Mouse (Mus musculus) midbrain, embryonic 14.5 days (tissue): ENCODE data around the gene Brd1. TPM values are rescaled to one million over a fixed set of nuclear protein-coding genes. Genes with fewer than 3 reads are reported as not detected.
A peak's percentile ranks its signal among the peaks of the same experiment; 100 is the strongest.

Experiments used
- ATAC-seq: fragments of 200-750 bp; cut with Nextera tagmentation; 2 replicates; pipeline ENCODE4 v1.8.0; 2017; ENCODE audit warnings: moderate number of reproducible peaks, moderate library complexity; ENCODE audit not compliant: low FRiP score, low TSS enrichment
- DNase-seq: peaks from one replicate; pipeline ENCODE4 v3.0.0-alpha.2; 2015
- H3K27ac ChIP-seq: fragments of 300-500 bp; sonication (generic); replicated peaks from 2 replicates; pipeline ENCODE4 v1.5.1; 2014; ENCODE audit warnings: mild to moderate bottlenecking, low read depth, low read length, moderate library complexity
- H3K27me3 ChIP-seq: fragments of 300-500 bp; sonication (generic); 2 replicates; pipeline ENCODE4 v1.6.1; 2014; ENCODE audit warnings: low read length, control low read depth, mixed read lengths; ENCODE audit not compliant: control insufficient read depth, insufficient read depth
- H3K36me3 ChIP-seq: fragments of 300-500 bp; sonication (generic); 2 replicates; pipeline ENCODE4 v1.6.1; 2014; ENCODE audit warnings: low read length, control low read depth; ENCODE audit not compliant: control insufficient read depth, insufficient read depth
- H3K4me1 ChIP-seq: fragments of 300-500 bp; sonication (generic); 2 replicates; pipeline ENCODE4 v1.6.1; 2014; ENCODE audit warnings: mild to moderate bottlenecking, antibody characterized with exemption, low read length, control low read depth; ENCODE audit not compliant: control insufficient read depth, insufficient read depth
- H3K4me2 ChIP-seq: fragments of 300-500 bp; sonication (generic); 2 replicates; pipeline ENCODE4 v1.6.1; 2014; ENCODE audit warnings: mild to moderate bottlenecking, low read length, moderate library complexity
- H3K4me3 ChIP-seq: fragments of 300-500 bp; sonication (generic); replicated peaks from 2 replicates; pipeline ENCODE4 v1.5.1; 2014; ENCODE audit warnings: low read depth, low read length
- H3K9ac ChIP-seq: fragments of 300-500 bp; sonication (generic); replicated peaks from 2 replicates; pipeline ENCODE4 v1.6.1; 2014; ENCODE audit warnings: mild to moderate bottlenecking, low read length, moderate library complexity
- H3K9me3 ChIP-seq: fragments of 300-500 bp; sonication (generic); 2 replicates; pipeline ENCODE4 v1.6.1; 2016; ENCODE audit warnings: low read length, control low read depth, mixed read lengths; ENCODE audit not compliant: control insufficient read depth
- WGBS: fragments of 180-500 bp; shearing (Covaris S2); extraction: QIAGEN DNeasy Blood & Tissue Kit; methylation state at CpG from one replicate; pipeline ENCODE4 v1.1.7; 2014; 5-methylcytosine and 5-hydroxymethylcytosine counted together
- polyA plus RNA-seq: library from polyadenylated mRNA; unstranded; fragments of >200 nt; fragmentation: Nextera tagmentation; extraction: Ambion mirVana; gene quantifications from 2 replicates; pipeline ENCODE4 v1.2.1, GENCODE M21; 2014

Brd1 gene
- polyA plus RNA-seq, 1 experiment from 2014 or later, result 30.5 TPM

DNA sequence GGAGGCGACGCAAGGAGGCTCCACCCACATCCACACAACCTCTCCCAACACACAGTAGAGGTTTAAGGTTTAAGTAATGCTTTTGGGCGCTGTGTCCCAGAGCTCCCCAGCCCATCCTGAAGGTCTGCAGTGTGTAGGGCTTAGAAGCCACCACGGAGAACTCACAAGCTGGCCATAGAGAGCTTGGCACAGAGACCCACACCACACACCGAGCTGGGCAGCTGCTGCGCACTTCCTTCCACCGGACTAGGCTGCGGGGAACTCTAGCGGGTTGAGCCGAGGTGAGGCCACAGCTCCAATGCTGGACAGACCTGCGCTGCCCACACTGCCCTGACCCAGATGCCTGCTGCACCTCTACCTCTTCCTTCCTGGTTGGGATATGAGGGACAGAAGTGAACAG lies 71.0 kb downstream of the Brd1 start:
- Histone ChIP-seq H3K9ac (no peak overlapping the region), H3K4me3 (no peak overlapping the region), H3K4me2 (no peak overlapping the region), H3K9me3 (no peaks in the 10 kb centered on the region), H3K36me3 (no peaks in the 10 kb centered on the region), H3K27me3 (0 out of 2 replicates have a peak, but pooled peaks cover 8% of the 10 kb centered on the region), H3K27ac (no peak overlapping the region), H3K4me1 (no peaks in the 10 kb centered on the region)
- WGBS, result 32% methylated on average over 11 of the region's 11 CpGs
- no peak for DNase-seq
- no peak for ATAC-seq

DNA sequence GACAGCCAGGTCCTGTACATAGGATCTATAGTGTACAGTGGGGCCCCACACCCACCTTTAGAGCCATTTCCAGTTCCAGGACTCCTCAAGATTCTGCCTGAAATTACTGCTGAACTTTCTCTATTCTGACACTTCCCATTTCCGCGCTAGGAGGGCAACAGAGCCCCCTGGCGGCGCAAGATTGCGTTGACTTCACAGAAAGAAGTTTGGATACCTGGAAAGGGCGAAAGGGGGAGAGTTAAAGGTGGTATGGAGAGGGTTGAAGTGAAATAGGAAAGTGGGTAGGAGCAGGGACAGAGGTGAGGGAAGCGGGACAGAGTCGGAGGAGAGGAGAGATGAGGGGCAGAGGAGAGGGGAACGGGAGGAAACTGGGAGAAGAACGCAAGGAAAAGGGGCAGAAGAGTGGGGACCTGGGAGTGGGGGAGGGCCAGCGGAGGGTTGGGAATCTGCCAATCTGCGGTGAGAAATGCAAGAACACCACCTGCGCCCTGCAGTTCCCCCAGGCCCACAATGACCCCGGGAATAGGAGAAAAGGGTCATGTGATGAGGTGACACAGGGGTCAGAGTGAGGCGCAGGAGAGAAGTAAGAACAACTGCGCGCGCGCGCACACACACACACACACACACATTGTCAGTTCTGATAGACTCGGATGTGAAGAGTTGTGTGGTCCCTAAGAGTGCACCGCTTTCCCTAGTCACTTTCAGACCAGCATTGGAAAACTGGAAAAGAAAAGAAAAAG lies 71.8 kb downstream of the Brd1 start:
- Histone ChIP-seq H3K9me3 (no peaks in the 10 kb centered on the region), H3K27ac (no peak overlapping the region), H3K4me3 (no peak overlapping the region), H3K36me3 (no peaks in the 10 kb centered on the region), H3K4me1 (no peaks in the 10 kb centered on the region), H3K27me3 (0 out of 2 replicates have a peak, but pooled peaks cover 8% of the 10 kb centered on the region), H3K9ac (no peak overlapping the region), H3K4me2 (peak overlapping the region; percentile 15; the same call in 1 of the 2 replicates)
- 7% methylated on average over 22 of the region's 22 CpGs for WGBS
- no peak for ATAC-seq
- peak; percentile 86 for DNase-seq

DNA sequence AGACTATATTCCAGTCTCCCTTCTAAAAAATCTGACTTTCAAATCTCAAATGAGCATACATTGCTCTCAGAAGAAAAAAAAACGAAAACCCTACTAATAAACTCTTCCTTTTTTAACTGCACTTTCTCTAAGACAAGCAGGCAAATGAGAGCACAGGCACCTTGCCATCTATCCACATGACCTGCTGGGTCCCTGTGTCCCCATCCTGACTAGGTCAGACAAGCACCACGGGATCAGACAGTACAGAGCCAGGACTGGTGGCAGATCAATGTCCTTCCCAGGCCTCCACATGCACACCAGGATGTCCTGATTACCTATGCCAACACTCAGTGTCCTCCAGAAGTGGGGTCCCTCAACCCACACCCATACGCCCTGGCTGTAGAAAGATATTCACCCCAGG lies 72.4 kb downstream of the Brd1 start:
- no peak for DNase-seq
- H3K9me3 ChIP-seq, result no peaks in the 10 kb centered on the region
- no peak overlapping the region for H3K4me2 ChIP-seq
- no peaks in the 10 kb centered on the region for H3K4me1 ChIP-seq
- 0 out of 2 replicates have a peak, but pooled peaks cover 8% of the 10 kb centered on the region for H3K27me3 ChIP-seq
- no peaks in the 10 kb centered on the region for H3K36me3 ChIP-seq
- WGBS, result 64% methylated on average over 3 of the region's 3 CpGs
- H3K4me3 ChIP-seq, result no peak overlapping the region
- no peak for ATAC-seq
- H3K27ac ChIP-seq, result no peak overlapping the region
- H3K9ac ChIP-seq, result no peak overlapping the region

DNA sequence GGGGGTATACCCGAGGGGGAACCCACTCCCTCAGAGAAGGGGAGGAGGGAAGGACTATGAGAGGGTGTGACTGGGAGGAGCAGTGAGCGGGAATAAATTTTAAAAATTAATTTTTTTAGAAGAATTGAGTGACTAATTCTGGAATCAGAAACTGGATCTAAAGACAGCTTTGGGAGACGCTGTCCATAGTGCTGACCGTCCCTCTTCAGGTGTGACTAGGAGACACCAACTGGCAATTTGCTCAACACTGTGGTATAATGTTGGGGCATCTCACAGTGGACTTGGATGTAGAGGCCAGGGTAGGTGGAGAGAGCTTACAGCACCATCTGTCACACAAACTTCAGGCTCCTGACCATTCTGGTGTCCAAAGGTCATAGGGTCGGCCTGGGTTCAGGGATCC lies 82.0 kb downstream of the Brd1 start:
- DNase-seq, result no peak
- 61% methylated on average over 5 of the region's 5 CpGs for WGBS

DNA sequence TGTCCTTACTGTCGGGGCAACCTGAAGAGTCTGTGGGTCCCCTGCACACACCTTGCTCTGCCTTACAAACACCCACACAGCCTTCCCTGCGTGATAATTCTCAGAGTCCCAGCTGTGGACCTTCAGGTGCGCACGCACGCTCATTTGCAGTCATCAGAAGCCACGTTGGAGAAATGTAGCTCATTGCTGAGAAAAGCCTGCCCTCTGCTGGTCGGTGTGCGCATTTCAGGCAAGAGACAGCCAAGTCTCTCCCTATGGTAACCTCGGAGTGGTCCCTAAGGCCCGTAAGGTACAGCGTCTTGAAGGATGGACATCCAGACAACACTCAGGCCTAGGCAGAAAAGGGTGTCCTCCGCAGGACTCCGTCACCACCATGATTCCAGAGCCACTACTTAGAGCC lies 83.0 kb downstream of the Brd1 start:
- H3K36me3 ChIP-seq, result no peaks in the 10 kb centered on the region
- no peak overlapping the region for H3K27ac ChIP-seq
- H3K9ac ChIP-seq, result no peak overlapping the region
- 14% methylated on average over 13 of the region's 13 CpGs for WGBS
- DNase-seq (peak; percentile 93), ATAC-seq (peak; percentile 48; the same call in 1 of the 2 replicates)
- no peaks in the 10 kb centered on the region for H3K4me1 ChIP-seq
- no peak overlapping the region for H3K4me2 ChIP-seq
- no peak overlapping the region for H3K4me3 ChIP-seq
- no peaks in the 10 kb centered on the region for H3K9me3 ChIP-seq
- no peaks in the 10 kb centered on the region for H3K27me3 ChIP-seq

More for the DNA sequence above, 82.0 kb downstream of the Brd1 start:
- no peak overlapping the region for H3K27ac ChIP-seq
- no peaks in the 10 kb centered on the region for H3K4me1 ChIP-seq
- ATAC-seq, result no peak
- no peaks in the 10 kb centered on the region for H3K27me3 ChIP-seq
- no peaks in the 10 kb centered on the region for H3K9me3 ChIP-seq
- no peak overlapping the region for H3K4me3 ChIP-seq
- no peak overlapping the region for H3K4me2 ChIP-seq
- no peak overlapping the region for H3K9ac ChIP-seq
- H3K36me3 ChIP-seq, result no peaks in the 10 kb centered on the region

Other genes with a start within 250 kb of the Brd1 start
- not detected in 2 replicates for gene Zdhhc25, start 133.9 kb downstream of the Brd1 start, polyA plus RNA-seq
- gene Zbed4, start 17.4 kb upstream of the Brd1 start, polyA plus RNA-seq, result 16.7 and 25.7 TPM in 2 replicates
- gene Alg12, start 85.1 kb upstream of the Brd1 start, polyA plus RNA-seq, result 7.1 and 8.1 TPM in 2 replicates
- 49.6 and 53.8 TPM in 2 replicates for gene Creld2, start 85.4 kb upstream of the Brd1 start, polyA plus RNA-seq
- 49.1 and 53.2 TPM in 2 replicates for gene Pim3, start 128.0 kb upstream of the Brd1 start, polyA plus RNA-seq
- not detected in 2 replicates for gene Ttll8, start 220.2 kb upstream of the Brd1 start, polyA plus RNA-seq
- gene Mlc1, start 244.8 kb upstream of the Brd1 start, polyA plus RNA-seq, result 6.4 and 7.6 TPM in 2 replicates
- not detected in 2 replicates for gene Mov10l1, start 248.7 kb upstream of the Brd1 start, polyA plus RNA-seq